Mouse (Mus musculus) hindbrain, embryonic 14.5 days (tissue): ENCODE results near the gene Gm10256. TPM values are rescaled to one million over a fixed set of nuclear protein-coding genes. Genes with fewer than 3 reads are reported as not detected.
"Not testable (repeated sequence)": the region's sequence is repeated elsewhere in the genome, so short reads cannot be mapped to it uniquely, and the experiment has no call there.

Experiments
- ATAC-seq: fragments of 200-750 bp; cut with Nextera tagmentation; 2 replicates; pipeline ENCODE4 v1.8.0; 2017; ENCODE audit warnings: moderate number of reproducible peaks, mild to moderate bottlenecking, moderate TSS enrichment, moderate library complexity; ENCODE audit not compliant: low FRiP score
- DNase-seq: peaks from one replicate; pipeline ENCODE4 v3.0.0-alpha.2; 2015; ENCODE audit warnings: low spot score
- H3K27ac ChIP-seq: fragments of 300-500 bp; sonication (generic); 2 replicates; pipeline ENCODE4 v1.5.1; 2014; ENCODE audit warnings: mild to moderate bottlenecking, moderate library complexity
- H3K27me3 ChIP-seq: fragments of 300-500 bp; sonication (generic); 2 replicates; pipeline ENCODE4 v1.6.1; 2014; ENCODE audit warnings: mild to moderate bottlenecking, low read length, mixed read lengths; ENCODE audit not compliant: control insufficient read depth, insufficient read depth
- H3K36me3 ChIP-seq: fragments of 300-500 bp; sonication (generic); replicated peaks from 2 replicates; pipeline ENCODE4 v1.6.1; 2014; ENCODE audit not compliant: control insufficient read depth, insufficient read depth
- H3K4me1 ChIP-seq: fragments of 300-500 bp; sonication (generic); replicated peaks from 2 replicates; pipeline ENCODE4 v1.6.1; 2014; ENCODE audit warnings: antibody characterized with exemption, low read length, mixed read lengths; ENCODE audit not compliant: control insufficient read depth, insufficient read depth
- H3K4me2 ChIP-seq: fragments of 300-500 bp; sonication (generic); replicated peaks from 2 replicates; pipeline ENCODE4 v1.6.1; 2014; ENCODE audit warnings: mild to moderate bottlenecking, moderate library complexity
- H3K4me3 ChIP-seq: fragments of 300-500 bp; sonication (generic); replicated peaks from 2 replicates; pipeline ENCODE4 v1.5.1; 2014; ENCODE audit warnings: mild to moderate bottlenecking, low read length
- H3K9ac ChIP-seq: fragments of 300-500 bp; sonication (generic); 2 replicates; pipeline ENCODE4 v1.6.1; 2014
- H3K9me3 ChIP-seq: fragments of 300-500 bp; sonication (generic); 2 replicates; pipeline ENCODE4 v1.6.1; 2016; ENCODE audit warnings: low read length; ENCODE audit not compliant: control insufficient read depth
- WGBS: fragments of 180-500 bp; shearing (Covaris S2); extraction: QIAGEN DNeasy Blood & Tissue Kit; methylation state at CpG from one replicate; pipeline ENCODE4 v1.1.7; 2014; 5-methylcytosine and 5-hydroxymethylcytosine counted together
- polyA plus RNA-seq: library from polyadenylated mRNA; unstranded; fragments of >200 nt; fragmentation: Nextera tagmentation; extraction: Ambion mirVana; gene quantifications from 2 replicates; pipeline ENCODE4 v1.2.1, GENCODE M21; 2014

The Gm10256 gene
- not detected in 2 replicates for polyA plus RNA-seq

- H3K27me3 ChIP-seq, H3K9me3 ChIP-seq, H3K27ac ChIP-seq, DNase-seq, ATAC-seq, H3K36me3 ChIP-seq, H3K4me3 ChIP-seq, H3K4me1 ChIP-seq, H3K9ac ChIP-seq, H3K4me2 ChIP-seq: not testable (repeated sequence)
- WGBS = no CpG with 5 or more reads among the region's 9 CpGs
Observed at GRCm38 (mm10) chrY:2830380-2830779, at the start of gene Gm10256, which contains the start of gene Rbmy. Gene Gm10256, plus strand, starts transcription at chrY:2830699. Gene Rbmy, plus strand, starts transcription at chrY:2830680.

- H3K36me3 ChIP-seq, DNase-seq, H3K4me1 ChIP-seq, H3K4me3 ChIP-seq, H3K27me3 ChIP-seq, H3K9me3 ChIP-seq, H3K4me2 ChIP-seq, H3K27ac ChIP-seq, H3K9ac ChIP-seq, ATAC-seq: not testable (repeated sequence)
- WGBS = no CpG with 5 or more reads among the region's 8 CpGs
Observed at GRCm38 (mm10) chrY:2796105-2796504, 34.4 kb upstream of the Gm10256 start, which contains the start of gene Gm4064. Gene Gm4064, minus strand, starts transcription at chrY:2796205.

GRCm38 (mm10) chrY:2900689-2901088, 70.2 kb downstream of the Gm10256 start, which contains the start of gene Gm10352:
Gene Gm10352, plus strand, starts transcription at chrY:2900989.
- not testable (repeated sequence) for ATAC-seq, H3K9ac ChIP-seq, H3K4me1 ChIP-seq, H3K36me3 ChIP-seq, H3K4me3 ChIP-seq, H3K27ac ChIP-seq, H3K27me3 ChIP-seq, H3K9me3 ChIP-seq, DNase-seq, H3K4me2 ChIP-seq
- WGBS = no CpG with 5 or more reads among the region's 9 CpGs

Other genes with a start within 250 kb of the Gm10256 start
- gene H2al2c, start 231.6 kb upstream of the Gm10256 start, polyA plus RNA-seq = not detected in 2 replicates
- gene Sry, start 167.0 kb upstream of the Gm10256 start, polyA plus RNA-seq = not detected in 2 replicates
- not detected in 2 replicates for gene H2al2b, start 110.0 kb upstream of the Gm10256 start, polyA plus RNA-seq
- 0.39 TPM in 1 of 2 replicates, not detected in the other for gene Gm4064, start 34.5 kb upstream of the Gm10256 start, polyA plus RNA-seq
- not detected in 2 replicates for gene Rbmy, start within 50 bp of the Gm10256 start, polyA plus RNA-seq
- 0.21 TPM in 1 of 2 replicates, not detected in the other for gene Gm10352, start 70.3 kb downstream of the Gm10256 start, polyA plus RNA-seq
- gene Gm29289, start 101.9 kb downstream of the Gm10256 start, polyA plus RNA-seq = not detected in 2 replicates